Mouse (Mus musculus) MEL (cell line): ENCODE data around the gene Cdk12. TPM values are rescaled to one million over a fixed set of nuclear protein-coding genes. Genes with fewer than 3 reads are reported as not detected.
"Not testable (repeated sequence)": the region's sequence is repeated elsewhere in the genome, so short reads cannot be mapped to it uniquely, and the experiment has no call there.

Source experiments
- DNase-seq: peaks from one replicate; pipeline ENCODE4 v3.0.0; 2011; ENCODE audit warnings: low read depth, low spot score
- H3K27ac ChIP-seq: 2 replicates; pipeline ENCODE4 v1.5.1; 2012; ENCODE audit warnings: low read depth, mild to moderate bottlenecking, control low read depth, low read length, moderate library complexity; ENCODE audit not compliant: control insufficient read depth
- H3K27me3 ChIP-seq, 2 experiments: fragments of 150-350 bp in 1 of 2; sonication (generic) in 1 of 2; 2 replicates each; pipeline ENCODE4 v1.6.1; 2012; ENCODE audit warnings: low read length in 2 of 2, mild to moderate bottlenecking in 2 of 2, improper control_type of control experiment in 1 of 2, moderate library complexity in 1 of 2; ENCODE audit not compliant: insufficient read depth in 2 of 2, control insufficient read depth in 1 of 2
- H3K36me3 ChIP-seq, 2 experiments: 2 replicates each; pipeline ENCODE4 v1.6.1; 2012 to 2014; ENCODE audit warnings: low read length in 2 of 2, improper control_type of control experiment in 1 of 2, inconsistent platforms in 1 of 2, mild to moderate bottlenecking in 1 of 2; ENCODE audit not compliant: insufficient read depth in 2 of 2, control insufficient read depth in 1 of 2
- H3K4me1 ChIP-seq, 2 experiments: fragments of 150-350 bp in 1 of 2; sonication (generic) in 1 of 2; 2 replicates each; pipeline ENCODE4 v1.6.1; 2012; ENCODE audit warnings: low read length in 2 of 2, improper control_type of control experiment in 1 of 2, mild to moderate bottlenecking in 1 of 2; ENCODE audit not compliant: insufficient read depth in 2 of 2, control insufficient read depth in 1 of 2
- H3K4me3 ChIP-seq, 2 experiments: fragments of 150-350 bp in 1 of 2; sonication (generic) in 1 of 2; 2 replicates each; pipeline ENCODE4 v1.5.1; 2012; ENCODE audit warnings: low read depth in 2 of 2, low read length in 2 of 2, mild to moderate bottlenecking in 2 of 2, moderate library complexity in 2 of 2, control low read depth in 1 of 2, improper control_type of control experiment in 1 of 2; ENCODE audit not compliant: control insufficient read depth in 1 of 2, insufficient read depth in 1 of 2
- H3K79me2 ChIP-seq: 2 replicates; pipeline ENCODE4 v1.6.1; 2012; ENCODE audit warnings: mild to moderate bottlenecking, low read length, moderate library complexity; ENCODE audit not compliant: control insufficient read depth, poor library complexity, insufficient read depth
- H3K9ac ChIP-seq: 2 replicates; pipeline ENCODE4 v1.6.1; 2012; ENCODE audit warnings: low read depth, mild to moderate bottlenecking, control low read depth, low read length, moderate library complexity; ENCODE audit not compliant: control insufficient read depth, poor library complexity, severe bottlenecking
- H3K9me3 ChIP-seq: fragments of 150-350 bp; sonication (generic); replicated peaks from 2 replicates; pipeline ENCODE4 v1.6.1; 2012; ENCODE audit warnings: mild to moderate bottlenecking, low read length, improper control_type of control experiment, moderate library complexity; ENCODE audit not compliant: insufficient read depth
- EP300 ChIP-seq, 2 experiments: IDR thresholded peaks; 2 replicates each; pipeline ENCODE4 v1.6.1; 2011; ENCODE audit warnings: improper control_type of control experiment in 2 of 2, low read length in 2 of 2, low read depth in 1 of 2, mild to moderate bottlenecking in 1 of 2
- ETS1 ChIP-seq: IDR thresholded peaks from 2 replicates; pipeline ENCODE4 v1.6.1; 2012; ENCODE audit warnings: low read depth, mild to moderate bottlenecking, inconsistent platforms, low read length, improper control_type of control experiment, moderate library complexity
- GATA1 ChIP-seq: IDR thresholded peaks from 2 replicates; pipeline ENCODE4 v1.6.1; 2011; ENCODE audit warnings: low read depth, low read length, improper control_type of control experiment
- MXI1 ChIP-seq: IDR thresholded peaks from 2 replicates; pipeline ENCODE4 v1.6.1; 2011; ENCODE audit warnings: mild to moderate bottlenecking, low read depth, low read length, improper control_type of control experiment
- MYB ChIP-seq: IDR thresholded peaks from 2 replicates; pipeline ENCODE4 v1.6.1; 2011; ENCODE audit warnings: mild to moderate bottlenecking, low read depth, low read length, improper control_type of control experiment
- NELFE ChIP-seq: IDR thresholded peaks from 2 replicates; pipeline ENCODE4 v1.6.1; 2011; ENCODE audit warnings: low read depth, low read length, improper control_type of control experiment
- POLR2A ChIP-seq, 2 experiments: IDR thresholded peaks; 2 replicates each; pipeline ENCODE4 v1.6.1; 2011 to 2012; ENCODE audit warnings: low read length in 2 of 2, mild to moderate bottlenecking in 2 of 2, control low read depth in 1 of 2, improper control_type of control experiment in 1 of 2, low read depth in 1 of 2, moderate library complexity in 1 of 2; ENCODE audit not compliant: control insufficient read depth in 1 of 2, insufficient read depth in 1 of 2, poor library complexity in 1 of 2
- RCOR1 ChIP-seq: IDR thresholded peaks from 2 replicates; pipeline ENCODE4 v1.6.1; 2012; ENCODE audit warnings: low read depth, mild to moderate bottlenecking, inconsistent platforms, low read length, improper control_type of control experiment
- SIN3A ChIP-seq: IDR thresholded peaks from 2 replicates; pipeline ENCODE4 v1.6.1; 2012; ENCODE audit warnings: low read length, improper control_type of control experiment, inconsistent platforms
- SMC3 ChIP-seq: IDR thresholded peaks from 2 replicates; pipeline ENCODE4 v1.6.1; 2011; ENCODE audit warnings: low read depth, low read length, improper control_type of control experiment
- TAL1 ChIP-seq: IDR thresholded peaks from 2 replicates; pipeline ENCODE4 v1.6.1; 2012; ENCODE audit warnings: mild to moderate bottlenecking, inconsistent platforms, low read length, moderate library complexity, mixed read lengths
- TCF12 ChIP-seq: IDR thresholded peaks from 2 replicates; pipeline ENCODE4 v1.6.1; 2014; ENCODE audit warnings: low read depth, mild to moderate bottlenecking, inconsistent platforms, low read length, improper control_type of control experiment, moderate library complexity
- UBTF ChIP-seq: IDR thresholded peaks from 2 replicates; pipeline ENCODE4 v1.6.1; 2012; ENCODE audit warnings: low read depth, mild to moderate bottlenecking, inconsistent platforms, low read length, improper control_type of control experiment, moderate library complexity, borderline replicate concordance; ENCODE audit not compliant: insufficient read depth
- ZMIZ1 ChIP-seq: IDR thresholded peaks from 2 replicates; pipeline ENCODE4 v1.6.1; 2012; ENCODE audit warnings: low read depth, mild to moderate bottlenecking, inconsistent platforms, low read length, improper control_type of control experiment, moderate library complexity
- polyA plus RNA-seq, 2 experiments: library from polyadenylated mRNA; stranded (reverse) in 1 of 2; unstranded in 1 of 2; fragments of >175 nt in 1 of 2; fragments of >200 nt in 1 of 2; gene quantifications; 2 replicates each; pipeline versions ENCODE4 v1.2.1 to v1.2.4; 2012; ENCODE audit warnings: low replicate concordance in 2 of 2, low read depth in 1 of 2; ENCODE audit not compliant: insufficient read length in 2 of 2, insufficient read depth in 1 of 2, missing spikeins in 1 of 2
- total RNA-seq: library from RNA; depleted of rRNA; stranded (reverse); fragments of 300-350 nt; gene quantifications from 2 replicates; pipeline ENCODE4 v1.2.3, GENCODE M21; 2012

Cdk12 gene
- total and polyA plus RNA-seq, 3 experiments: 34.3 to 45.5 (median 34.6) TPM

- Histone ChIP-seq H3K36me3 (peaks cover 12 to 27% of the 10 kb centered on the region in 2 experiments), H3K4me1 (peaks cover 4 to 21% of the 10 kb centered on the region in 2 experiments), H3K4me3 (no peak overlapping the region), H3K79me2 (no peaks in the 10 kb centered on the region), H3K27ac (peak overlapping the region; percentile 68), H3K9me3 (no peaks in the 10 kb centered on the region), H3K27me3 (no peaks in the 10 kb centered on the region), H3K9ac (peak overlapping the region; percentile 21; the same call in 1 of the 2 replicates)
- peak; percentile 91 for DNase-seq
- TF ChIP-seq RCOR1 (peak; percentile 33; the same call in 1 of the 2 replicates), GATA1 (peak; percentile 90), NELFE (no peak), SMC3 (no peak; the same call in 1 of the 2 replicates), EP300 (IDR thresholded peaks at IDR 0.05; ENCODE audit: low read depth in 1 of 2, low read length in 2 of 2) (peak in 1 of 2 experiments; percentile 68; a peak in 3 of 4 replicates), ZMIZ1 (0 out of 2 replicates have a peak, but pooled peaks have one; percentile 4), SIN3A (peak; percentile 68), ETS1 (peak; percentile 93), TCF12 (peak; percentile 44; the same call in 1 of the 2 replicates), POLR2A (IDR thresholded peaks at IDR 0.05; ENCODE audit: control insufficient read depth in 1 of 2, insufficient read depth in 1 of 2, low read depth in 1 of 2, low read length in 2 of 2, poor library complexity in 1 of 2) (no peak), TAL1 (peak; percentile 20; the same call in 1 of the 2 replicates)
- TF ChIP-seq, all 39 proteins: peak for 8
Measured at GRCm38 (mm10) chr11:98155094-98155493, 47.8 kb upstream of the Cdk12 start.

GRCm38 (mm10) chr11:98168400-98168799, 34.5 kb upstream of the Cdk12 start:
- no peak for DNase-seq
- H3K27ac ChIP-seq: no peak overlapping the region
- H3K4me1 ChIP-seq: no peaks in the 10 kb centered on the region
- H3K4me3 ChIP-seq: no peak overlapping the region
- H3K36me3 ChIP-seq: peaks cover 3 to 77% of the 10 kb centered on the region in 2 experiments
- TF ChIP-seq UBTF: no peak
- TF ChIP-seq MYB: no peak
- no peak for TF ChIP-seq MXI1
- H3K9me3 ChIP-seq: no peaks in the 10 kb centered on the region
- no peaks in the 10 kb centered on the region for H3K27me3 ChIP-seq
- H3K79me2 ChIP-seq: no peaks in the 10 kb centered on the region
- H3K9ac ChIP-seq: no peak overlapping the region

- not testable (repeated sequence) for H3K4me3 ChIP-seq, H3K4me1 ChIP-seq, H3K79me2 ChIP-seq, H3K27me3 ChIP-seq, H3K9me3 ChIP-seq, H3K9ac ChIP-seq
- Histone ChIP-seq H3K27ac (peak overlapping the region; percentile 4; the same call in 1 of the 2 replicates), H3K36me3 (peaks cover 8 to 73% of the 10 kb centered on the region in 2 experiments)
- DNase-seq: peak; percentile 75
Measured at GRCm38 (mm10) chr11:98182149-98182548, 20.7 kb upstream of the Cdk12 start.
